Mouse (Mus musculus): ENCODE measurements around the gene Mmaa. TPM values are rescaled to one million over a fixed set of nuclear protein-coding genes. Genes with fewer than 3 reads are reported as not detected.

Mmaa gene
- polyA plus RNA-seq, 1 experiment = 6.0 TPM

DNA sequence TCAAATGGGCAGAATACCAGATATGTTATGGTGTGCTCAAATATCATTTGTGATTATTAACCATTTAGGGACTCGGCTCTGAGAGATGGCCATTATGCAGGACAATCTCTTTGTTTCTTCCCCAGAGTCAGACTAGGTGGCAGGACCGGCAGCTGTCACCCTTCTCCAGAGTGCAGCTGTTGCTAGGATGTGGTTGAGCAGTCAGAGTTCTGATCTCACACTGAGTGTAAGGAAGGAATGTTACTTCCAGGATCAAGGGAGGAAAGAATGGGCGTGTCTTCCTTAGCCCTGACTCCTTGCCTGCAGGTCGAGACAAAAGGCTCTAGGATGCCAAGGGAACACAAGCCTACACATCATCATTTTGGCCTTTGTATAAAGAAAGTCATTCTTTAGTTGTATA, 67.5 kb downstream of the Mmaa start:
- H3K27ac ChIP-seq (ENCODE audit: control insufficient read depth, insufficient read depth, low read depth, low read length, poor library complexity) = no peak overlapping the region
- H3K4me3 ChIP-seq (replicated peaks; ENCODE audit: control insufficient read depth, low read depth, low read length) = no peak overlapping the region
- 79% methylated on average over 4 of the region's 4 CpGs for whole genome bisulfite sequencing
- TF ChIP-seq POLR2A (IDR thresholded peaks at IDR 0.05; ENCODE audit: borderline replicate concordance, control insufficient read depth, low read depth, low read length) (no peak), CTCF (IDR thresholded peaks at IDR 0.05; ENCODE audit: control insufficient read depth, insufficient read depth, low read length) (no peak)
- no peaks in the 10 kb centered on the region; the same call in 1 of the 2 replicates for H3K4me1 ChIP-seq (ENCODE audit: control insufficient read depth, insufficient read depth, low read length)

DNA sequence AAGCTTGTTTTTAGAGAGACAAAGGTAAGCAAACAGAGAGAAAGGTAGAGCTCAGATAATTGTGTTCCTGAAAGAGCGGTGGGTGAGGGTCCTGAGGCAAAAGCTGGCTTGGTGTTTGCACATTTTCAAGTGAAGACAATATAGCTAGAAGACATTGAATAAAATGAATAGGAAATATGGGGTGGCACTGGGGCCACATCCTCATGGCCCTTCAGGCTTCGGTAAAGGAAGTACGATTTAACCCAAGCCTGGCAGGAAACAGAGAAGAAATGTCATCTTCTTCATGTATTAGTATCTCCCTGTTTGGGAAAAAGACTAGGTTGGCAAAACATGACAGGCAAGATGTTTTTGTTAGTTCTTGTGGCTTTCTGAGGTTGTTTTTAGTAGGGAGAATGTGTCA, 68.7 kb downstream of the Mmaa start:
- no peak overlapping the region for H3K4me3 ChIP-seq (replicated peaks; ENCODE audit: control insufficient read depth, low read depth, low read length)
- TF ChIP-seq POLR2A (IDR thresholded peaks at IDR 0.05; ENCODE audit: borderline replicate concordance, control insufficient read depth, low read depth, low read length) (no peak), CTCF (IDR thresholded peaks at IDR 0.05; ENCODE audit: control insufficient read depth, insufficient read depth, low read length) (no peak)
- H3K4me1 ChIP-seq (ENCODE audit: control insufficient read depth, insufficient read depth, low read length) = no peaks in the 10 kb centered on the region; the same call in 1 of the 2 replicates
- no peak overlapping the region for H3K27ac ChIP-seq (ENCODE audit: control insufficient read depth, insufficient read depth, low read depth, low read length, poor library complexity)
- WGBS = 32% methylated on average over 3 of the region's 3 CpGs

DNA sequence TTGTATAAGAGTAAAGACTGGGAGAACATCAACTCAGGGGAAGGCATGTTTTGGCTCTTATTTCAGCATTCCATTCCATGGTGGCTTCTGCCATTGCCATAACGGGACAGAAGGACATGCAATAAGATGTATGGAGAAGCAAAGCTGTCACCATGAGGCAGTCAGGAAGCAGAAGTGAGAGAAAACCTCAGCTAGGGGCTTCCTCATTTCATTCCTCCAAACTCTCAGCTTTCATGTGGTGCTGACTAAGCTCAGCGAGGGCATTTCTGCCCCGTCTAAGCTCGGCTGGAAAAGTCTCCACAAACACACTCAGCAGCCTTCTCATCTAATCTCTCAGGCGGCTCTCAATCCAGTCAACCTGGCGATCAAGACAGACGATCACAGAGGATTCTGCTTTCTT, 69.2 kb downstream of the Mmaa start:
- no peak overlapping the region for H3K27ac ChIP-seq (ENCODE audit: control insufficient read depth, insufficient read depth, low read depth, low read length, poor library complexity)
- no peak for TF ChIP-seq POLR2A (IDR thresholded peaks at IDR 0.05; ENCODE audit: borderline replicate concordance, control insufficient read depth, low read depth, low read length)
- TF ChIP-seq CTCF (IDR thresholded peaks at IDR 0.05; ENCODE audit: control insufficient read depth, insufficient read depth, low read length) = no peak
- no peak overlapping the region for H3K4me3 ChIP-seq (replicated peaks; ENCODE audit: control insufficient read depth, low read depth, low read length)
- WGBS = 4% methylated on average over 7 of the region's 7 CpGs
- H3K4me1 ChIP-seq (ENCODE audit: control insufficient read depth, insufficient read depth, low read length) = no peaks in the 10 kb centered on the region; the same call in 1 of the 2 replicates

DNA sequence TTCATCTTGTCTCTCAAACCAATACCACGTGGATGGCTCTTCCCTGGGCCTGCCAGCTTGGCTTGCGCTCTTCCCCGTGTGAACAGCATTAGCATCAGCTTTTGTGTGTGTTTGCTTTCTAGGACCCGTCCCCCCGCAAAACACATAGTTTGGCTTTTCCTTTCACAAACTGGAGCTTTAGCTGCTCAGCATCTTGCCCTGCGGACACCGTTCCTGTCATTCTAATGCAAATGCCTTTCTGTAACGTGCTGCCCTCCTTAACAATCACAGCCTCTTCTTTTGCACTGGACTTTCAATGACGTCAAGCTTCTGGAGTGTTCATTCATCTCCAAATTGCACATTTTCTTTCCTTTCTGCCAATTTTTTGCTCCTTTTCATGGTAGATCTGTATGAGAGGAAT, 70.4 kb downstream of the Mmaa start:
- H3K4me1 ChIP-seq (ENCODE audit: control insufficient read depth, insufficient read depth, low read length) = no peaks in the 10 kb centered on the region; the same call in 1 of the 2 replicates
- no peak overlapping the region for H3K27ac ChIP-seq (ENCODE audit: control insufficient read depth, insufficient read depth, low read depth, low read length, poor library complexity)
- TF ChIP-seq CTCF (IDR thresholded peaks at IDR 0.05; ENCODE audit: control insufficient read depth, insufficient read depth, low read length) (no peak), POLR2A (IDR thresholded peaks at IDR 0.05; ENCODE audit: borderline replicate concordance, control insufficient read depth, low read depth, low read length) (no peak)
- 86% methylated on average over 9 of the region's 9 CpGs for WGBS
- H3K4me3 ChIP-seq (replicated peaks; ENCODE audit: control insufficient read depth, low read depth, low read length) = no peak overlapping the region

DNA sequence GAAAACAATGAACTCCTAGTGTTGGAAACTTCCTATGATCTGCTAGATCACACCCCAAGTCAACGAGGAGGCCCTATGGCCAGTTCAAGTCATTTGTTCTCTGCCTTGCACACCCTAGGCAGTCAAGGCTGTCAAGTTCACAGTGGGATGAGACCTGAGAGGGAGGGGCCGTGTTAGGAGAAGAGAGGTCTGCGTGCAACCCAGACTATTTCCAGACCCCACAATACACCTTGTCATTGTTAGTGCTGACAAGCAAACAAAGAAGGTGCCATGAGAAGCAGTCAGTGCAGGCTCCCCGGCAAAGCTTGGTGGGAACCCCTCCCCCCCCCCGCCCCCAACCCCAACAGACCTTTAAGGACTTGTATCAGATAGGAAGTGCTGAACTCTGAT, 72.0 kb downstream of the Mmaa start:
- TF ChIP-seq POLR2A (IDR thresholded peaks at IDR 0.05; ENCODE audit: borderline replicate concordance, control insufficient read depth, low read depth, low read length) (no peak), CTCF (IDR thresholded peaks at IDR 0.05; ENCODE audit: control insufficient read depth, insufficient read depth, low read length) (no peak)
- Histone ChIP-seq H3K4me3 (replicated peaks; ENCODE audit: control insufficient read depth, low read depth, low read length) (no peak overlapping the region), H3K27ac (ENCODE audit: control insufficient read depth, insufficient read depth, low read depth, low read length, poor library complexity) (no peak overlapping the region), H3K4me1 (ENCODE audit: control insufficient read depth, insufficient read depth, low read length) (no peaks in the 10 kb centered on the region; the same call in 1 of the 2 replicates)
- 66% methylated on average over 5 of the region's 5 CpGs for WGBS

- TF ChIP-seq POLR2A (IDR thresholded peaks at IDR 0.05; ENCODE audit: borderline replicate concordance, control insufficient read depth, low read depth, low read length) (no peak), CTCF (IDR thresholded peaks at IDR 0.05; ENCODE audit: control insufficient read depth, insufficient read depth, low read length) (no peak)
- H3K4me1 ChIP-seq (ENCODE audit: control insufficient read depth, insufficient read depth, low read length) = no peaks in the 10 kb centered on the region; the same call in 1 of the 2 replicates
- 74% methylated on average over 5 of the region's 5 CpGs for WGBS
- H3K4me3 ChIP-seq (replicated peaks; ENCODE audit: control insufficient read depth, low read depth, low read length) = no peak overlapping the region
- H3K27ac ChIP-seq (ENCODE audit: control insufficient read depth, insufficient read depth, low read depth, low read length, poor library complexity) = no peak overlapping the region
Measured at GRCm38 (mm10) chr8:79222106-79222751, 72.5 kb downstream of the Mmaa start.

Other genes with a start within 250 kb of the Mmaa start
- not detected in 2 replicates for gene 1700011L22Rik, start 46.4 kb downstream of the Mmaa start, polyA plus RNA-seq (2011; ENCODE audit: insufficient read depth, insufficient read length, low replicate concordance, missing spikeins)
- gene Smad1, start 104.6 kb upstream of the Mmaa start, polyA plus RNA-seq (2011; ENCODE audit: insufficient read depth, insufficient read length, low replicate concordance, missing spikeins) = 5.3 and 5.6 TPM in 2 replicates